Mouse (Mus musculus): Measurements from ENCODE around the gene Panx1. TPM values are rescaled to one million over a fixed set of nuclear protein-coding genes. Genes with fewer than 3 reads are reported as not detected.
A peak's percentile ranks its signal among the peaks of the same experiment; 100 is the strongest.

The Panx1 gene
- total and polyA plus RNA-seq, 3 experiments, result 10.6 to 20.3 TPM; not detected in 1

- Histone ChIP-seq H3K27ac (ENCODE audit: control insufficient read depth, low read depth, low read length) (no peak overlapping the region), H3K9ac (ENCODE audit: control insufficient read depth, low read depth, low read length, poor library complexity, severe bottlenecking) (no peak overlapping the region), H3K9me3 (replicated peaks; ENCODE audit: insufficient read depth, low read length) (no peaks in the 10 kb centered on the region), H3K36me3 (ENCODE audit: control insufficient read depth in 1 of 2, insufficient read depth in 2 of 2, low read length in 2 of 2) (no peaks in the 10 kb centered on the region), H3K4me1 (ENCODE audit: control insufficient read depth in 1 of 2, insufficient read depth in 2 of 2, low read length in 2 of 2) (no peaks in the 10 kb centered on the region), H3K4me3 (ENCODE audit: control insufficient read depth in 1 of 2, insufficient read depth in 1 of 2, low read depth in 2 of 2, low read length in 2 of 2) (no peak overlapping the region), H3K79me2 (ENCODE audit: control insufficient read depth, insufficient read depth, low read length, poor library complexity) (no peaks in the 10 kb centered on the region), H3K27me3 (ENCODE audit: control insufficient read depth in 1 of 2, insufficient read depth in 2 of 2, low read length in 2 of 2) (no peaks in the 10 kb centered on the region)
- DNase-seq (ENCODE audit: low read depth, low spot score), result no peak
- TF ChIP-seq GATA1 (IDR thresholded peaks at IDR 0.05; ENCODE audit: low read depth, low read length), result 0 out of 2 replicates have a peak, but pooled peaks have one; percentile 33
- TF ChIP-seq TAL1 (IDR thresholded peaks at IDR 0.05; ENCODE audit: low read length), result no peak
- peak; percentile 68; the same call in 1 of the 2 replicates for TF ChIP-seq RCOR1 (IDR thresholded peaks at IDR 0.05; ENCODE audit: low read depth, low read length)
- no peak for TF ChIP-seq MYB (IDR thresholded peaks at IDR 0.05; ENCODE audit: low read depth, low read length)
Observed at GRCm38 (mm10) chr9:15067995-15068685, 22.9 kb upstream of the Panx1 start.

- DNase-seq (ENCODE audit: low read depth, low spot score), result no peak
- Histone ChIP-seq H3K9me3 (replicated peaks; ENCODE audit: insufficient read depth, low read length) (no peaks in the 10 kb centered on the region), H3K79me2 (ENCODE audit: control insufficient read depth, insufficient read depth, low read length, poor library complexity) (no peaks in the 10 kb centered on the region), H3K27me3 (ENCODE audit: control insufficient read depth in 1 of 2, insufficient read depth in 2 of 2, low read length in 2 of 2) (peaks cover 0 to 6% of the 10 kb centered on the region in 2 experiments; a peak in 2 of 4 replicates), H3K27ac (ENCODE audit: control insufficient read depth, low read depth, low read length) (no peak overlapping the region), H3K36me3 (ENCODE audit: control insufficient read depth in 1 of 2, insufficient read depth in 2 of 2, low read length in 2 of 2) (no peaks in the 10 kb centered on the region), H3K4me1 (ENCODE audit: control insufficient read depth in 1 of 2, insufficient read depth in 2 of 2, low read length in 2 of 2) (no peaks in the 10 kb centered on the region), H3K9ac (ENCODE audit: control insufficient read depth, low read depth, low read length, poor library complexity, severe bottlenecking) (no peak overlapping the region), H3K4me3 (ENCODE audit: control insufficient read depth in 1 of 2, insufficient read depth in 1 of 2, low read depth in 2 of 2, low read length in 2 of 2) (no peak overlapping the region)
- TF ChIP-seq MAZ (IDR thresholded peaks at IDR 0.05; ENCODE audit: low read depth, low read length) (no peak), ZC3H11A (IDR thresholded peaks at IDR 0.05; ENCODE audit: low read depth, low read length) (no peak)
Observed at GRCm38 (mm10) chr9:15064176-15064575, 18.9 kb upstream of the Panx1 start.

GRCm38 (mm10) chr9:15060847-15061246, 15.6 kb upstream of the Panx1 start:
- no peaks in the 10 kb centered on the region for H3K4me1 ChIP-seq (ENCODE audit: control insufficient read depth in 1 of 2, insufficient read depth in 2 of 2, low read length in 2 of 2)

More at GRCm38 (mm10) chr9:15060847-15061246, 15.6 kb upstream of the Panx1 start:
- Histone ChIP-seq H3K4me3 (ENCODE audit: control insufficient read depth in 1 of 2, insufficient read depth in 1 of 2, low read depth in 2 of 2, low read length in 2 of 2) (no peak overlapping the region), H3K27me3 (ENCODE audit: control insufficient read depth in 1 of 2, insufficient read depth in 2 of 2, low read length in 2 of 2) (peaks cover 0 to 10% of the 10 kb centered on the region in 2 experiments; a peak in 3 of 4 replicates), H3K36me3 (ENCODE audit: control insufficient read depth in 1 of 2, insufficient read depth in 2 of 2, low read length in 2 of 2) (no peaks in the 10 kb centered on the region), H3K9ac (ENCODE audit: control insufficient read depth, low read depth, low read length, poor library complexity, severe bottlenecking) (no peak overlapping the region), H3K9me3 (replicated peaks; ENCODE audit: insufficient read depth, low read length) (no peaks in the 10 kb centered on the region), H3K79me2 (ENCODE audit: control insufficient read depth, insufficient read depth, low read length, poor library complexity) (no peaks in the 10 kb centered on the region), H3K27ac (ENCODE audit: control insufficient read depth, low read depth, low read length) (no peak overlapping the region)
- no peak for DNase-seq (ENCODE audit: low read depth, low spot score)
- TF ChIP-seq MXI1 (IDR thresholded peaks at IDR 0.05; ENCODE audit: low read depth, low read length), result no peak
- no peak for TF ChIP-seq TCF12 (IDR thresholded peaks at IDR 0.05; ENCODE audit: low read depth, low read length)
- no peak for TF ChIP-seq SIN3A (IDR thresholded peaks at IDR 0.05; ENCODE audit: low read length)
- no peak for TF ChIP-seq POLR2AphosphoS2 (IDR thresholded peaks at IDR 0.05; ENCODE audit: low read length)
- TF ChIP-seq USF2 (IDR thresholded peaks at IDR 0.05; ENCODE audit: borderline replicate concordance in 1 of 2, insufficient read depth in 1 of 2, low read depth in 1 of 2, low read length in 2 of 2), result no peak
- no peak for TF ChIP-seq NRF1 (IDR thresholded peaks at IDR 0.05; ENCODE audit: insufficient read depth, low read depth, low read length, poor library complexity, severe bottlenecking)
